ENCODE assay signal across 10 mouse cellular contexts in the genomic region with DNA sequence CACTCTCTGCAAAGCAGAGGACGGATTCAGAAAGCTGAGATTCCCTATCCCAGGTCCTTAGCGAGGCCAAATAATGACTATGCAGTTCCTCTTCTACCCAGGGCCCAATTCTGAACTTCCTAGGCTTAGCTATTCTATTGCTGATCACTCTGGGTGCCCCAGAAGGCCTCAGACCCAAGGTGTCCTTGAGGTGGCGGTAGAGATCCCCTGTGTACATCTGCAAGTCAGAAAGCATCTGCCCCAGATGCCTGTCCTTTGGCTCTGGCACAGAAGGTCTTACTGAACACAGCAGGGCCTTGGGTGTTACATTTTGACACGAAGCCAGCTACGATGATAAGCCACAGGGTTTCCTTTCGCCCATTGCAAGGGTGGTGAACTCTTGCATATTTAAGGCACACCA. TPM values are rescaled to one million over a fixed set of nuclear protein-coding genes. Genes with fewer than 3 reads are reported as not detected.
DNase-seq lines count a peak whose midpoint lies in the region; ATAC-seq and TF ChIP-seq lines count a peak whose summit lies in the region.
"Had no signal": no experiment of that assay in that cellular context is flagged by ENCODE, and none has a peak within 500 bp of the region (broad histone marks: within the 10 kb centered on the region; RNA-seq: fewer than 3 reads in every experiment).

No protein-coding gene starts in this region.

- DNase-seq in heart, adult 2 months: no peak
- DNase-seq in A20 (ENCODE audit: low read depth, low spot score) (peak; percentile 73), ZHBTc4 (ENCODE audit: low read depth, low spot score) (peak; percentile 92)
- no peak for DNase-seq in frontal cortex, postnatal 36 days (ENCODE audit: low spot score in 2 of 2)
- no peak for DNase-seq in frontal cortex, adult 2 months (ENCODE audit: extremely low spot score in 1 of 2, low spot score in 1 of 2)
- no peak for DNase-seq in cerebellum, adult 11-12 months

- no peak overlapping the region for H3K27ac ChIP-seq in heart, adult 2 months
- no peak overlapping the region for H3K27ac ChIP-seq in heart, embryonic 12.5 days (ENCODE audit: poor library complexity, severe bottlenecking)
- H3K27ac ChIP-seq: neural tube, embryonic 12.5 days had no signal

- peaks cover 2% of the 10 kb centered on the region; the same call in 1 of the 2 replicates for H3K27me3 ChIP-seq in heart, adult 2 months (ENCODE audit: control insufficient read depth, insufficient read depth, low read length)
- peaks cover 47% of the 10 kb centered on the region for H3K27me3 ChIP-seq in heart, embryonic 12.5 days (replicated peaks)

- TF ChIP-seq CTCF in heart, adult 2 months (IDR thresholded peaks at IDR 0.05): peak; percentile 39

- no peaks in the 10 kb centered on the region for H3K79me2 ChIP-seq in heart, adult 2 months (replicated peaks; ENCODE audit: control insufficient read depth, insufficient read depth, low read length)

- H3K9me3 ChIP-seq in heart, embryonic 12.5 days (replicated peaks): no peaks in the 10 kb centered on the region
- H3K9me3 ChIP-seq: embryonic facial prominence, embryonic 15.5 days; neural tube, embryonic 12.5 days had no signal

- no peak overlapping the region for H3K9ac ChIP-seq in heart, adult 2 months (ENCODE audit: low read depth, low read length)
- no peak overlapping the region for H3K9ac ChIP-seq in heart, embryonic 12.5 days
- H3K9ac ChIP-seq: embryonic facial prominence, embryonic 15.5 days; neural tube, embryonic 12.5 days had no signal

- ATAC-seq in heart, embryonic 12.5 days (ENCODE audit: insufficient number of reproducible peaks, low FRiP score): no peak
- ATAC-seq in megakaryocyte, adult 5-6 weeks (ENCODE audit: poor library complexity, severe bottlenecking): peak; percentile 48

- no peak for TF ChIP-seq EP300 in heart, adult 2 months (IDR thresholded peaks at IDR 0.05; ENCODE audit: insufficient read depth, low read depth, low read length)

- no peak for TF ChIP-seq POLR2A in heart, adult 2 months (IDR thresholded peaks at IDR 0.05; ENCODE audit: insufficient read depth, low read depth, low read length)

- peaks cover 6% of the 10 kb centered on the region for H3K4me1 ChIP-seq in heart, adult 2 months (ENCODE audit: control insufficient read depth, insufficient read depth, low read length)
- peaks cover 31% of the 10 kb centered on the region for H3K4me1 ChIP-seq in heart, embryonic 12.5 days (replicated peaks)

- WGBS in heart, adult 2 months: 58% methylated on average over 6 of the region's 6 CpGs
- WGBS in heart, embryonic 12.5 days: 39% methylated on average over 6 of the region's 6 CpGs

- H3K4me3 ChIP-seq in heart, adult 2 months: no peak overlapping the region
- H3K4me3 ChIP-seq in heart, embryonic 12.5 days: no peak overlapping the region
- H3K4me3 ChIP-seq: embryonic facial prominence, embryonic 15.5 days; neural tube, embryonic 12.5 days had no signal

- no peak overlapping the region for H3K4me2 ChIP-seq in heart, embryonic 12.5 days
- H3K4me2 ChIP-seq: neural tube, embryonic 12.5 days had no signal

- no peaks in the 10 kb centered on the region for H3K36me3 ChIP-seq in heart, adult 2 months (ENCODE audit: control insufficient read depth, insufficient read depth, low read length)
- no peaks in the 10 kb centered on the region for H3K36me3 ChIP-seq in heart, embryonic 12.5 days
- H3K36me3 ChIP-seq: embryonic facial prominence, embryonic 15.5 days; neural tube, embryonic 12.5 days had no signal

- intact Hi-C loops in heart, adult 2 months (cut with DNase I): no loop called here

RNA-seq across cellular contexts. Expression of gene Lefty2, which starts 3.1 kb away (rescaled TPM):
- not detected for total RNA-seq in heart, adult 2 months (2021)
- polyA plus RNA-seq in heart, adult 2 months (2012; rRNA removed): 0.08 and 0.15 TPM in 2 replicates
- polyA plus RNA-seq in heart, embryonic 12.5 days (2016; fragmentation: Nextera tagmentation; extraction: Ambion mirVana): 0.15 TPM in 2 replicates
- total RNA-seq in megakaryocyte, adult 5-6 weeks (2015): not detected in 2 replicates
- not detected in 2 replicates for total RNA-seq in megakaryocyte, adult 5-6 weeks (2017)
- polyA plus RNA-seq in frontal cortex, adult 2 months (2012; rRNA removed): 0.69 and 1.8 TPM in 2 replicates
- polyA plus RNA-seq: neural tube, embryonic 12.5 days had no signal

RNA-seq across cellular contexts. Expression of gene Pycr2, which starts 14.3 kb away (rescaled TPM):
- total RNA-seq in heart, adult 2 months (2021): 10 to 100 TPM; 10.3 to 12.4 TPM
- 12.7 and 13.9 TPM in 2 replicates for polyA plus RNA-seq in heart, adult 2 months (2012; rRNA removed)
- polyA plus RNA-seq in heart, embryonic 12.5 days (2016; fragmentation: Nextera tagmentation; extraction: Ambion mirVana): 52.2 and 58.2 TPM in 2 replicates
- 14.5 and 16.4 TPM in 2 replicates for total RNA-seq in megakaryocyte, adult 5-6 weeks (2015)
- total RNA-seq in megakaryocyte, adult 5-6 weeks (2017): 17.3 and 19.6 TPM in 2 replicates
- polyA plus RNA-seq in frontal cortex, adult 2 months (2012; rRNA removed): 35.6 and 39.2 TPM in 2 replicates

RNA-seq across cellular contexts. Expression of gene Sde2, which starts 38.9 kb away (rescaled TPM):
- total RNA-seq in heart, adult 2 months (2021): 10 to 100 TPM; 11.7 to 12.1 TPM
- 5.0 and 9.8 TPM in 2 replicates for polyA plus RNA-seq in heart, adult 2 months (2012; rRNA removed)
- polyA plus RNA-seq in heart, embryonic 12.5 days (2016; fragmentation: Nextera tagmentation; extraction: Ambion mirVana): 30.7 and 32.3 TPM in 2 replicates
- 18.1 and 21.1 TPM in 2 replicates for total RNA-seq in megakaryocyte, adult 5-6 weeks (2015)
- 24.8 and 34.9 TPM in 2 replicates for total RNA-seq in megakaryocyte, adult 5-6 weeks (2017)
- polyA plus RNA-seq in frontal cortex, adult 2 months (2012; rRNA removed): 19.2 and 19.6 TPM in 2 replicates

RNA-seq across cellular contexts. Expression of gene Lefty1, which starts 45.0 kb away (rescaled TPM):
- total RNA-seq in heart, adult 2 months (2021): under 1 TPM; 0.41 to 0.57 TPM
- polyA plus RNA-seq in heart, adult 2 months (2012; rRNA removed): 3.0 and 3.3 TPM in 2 replicates
- 1.00 and 1.1 TPM in 2 replicates for polyA plus RNA-seq in heart, embryonic 12.5 days (2016; fragmentation: Nextera tagmentation; extraction: Ambion mirVana)
- total RNA-seq in megakaryocyte, adult 5-6 weeks (2015): 0.60 and 1.5 TPM in 2 replicates
- total RNA-seq in megakaryocyte, adult 5-6 weeks (2017): 0.29 and 0.98 TPM in 2 replicates
- polyA plus RNA-seq in frontal cortex, adult 2 months (2012; rRNA removed): 1.8 and 4.3 TPM in 2 replicates

RNA-seq across cellular contexts. Expression of gene Tmem63a, which starts 52.3 kb away (rescaled TPM):
- 10 to 100 TPM; 13.2 to 15.8 TPM for total RNA-seq in heart, adult 2 months (2021)
- polyA plus RNA-seq in heart, adult 2 months (2012; rRNA removed): 27.5 and 34.5 TPM in 2 replicates
- 10.2 and 10.6 TPM in 2 replicates for polyA plus RNA-seq in heart, embryonic 12.5 days (2016; fragmentation: Nextera tagmentation; extraction: Ambion mirVana)
- total RNA-seq in megakaryocyte, adult 5-6 weeks (2015): 35.0 and 35.5 TPM in 2 replicates
- 31.7 and 35.2 TPM in 2 replicates for total RNA-seq in megakaryocyte, adult 5-6 weeks (2017)
- polyA plus RNA-seq in frontal cortex, adult 2 months (2012; rRNA removed): 29.6 and 30.2 TPM in 2 replicates

Comparison
In these comparisons a context has a peak if more than half of its experiments do, and no peak if none do; other contexts are left out.
1. DNase-seq: peak in A20 (single experiment) and ZHBTc4 (single experiment); none in heart, adult 2 months (0 of 2), frontal cortex, postnatal 36 days (0 of 2), frontal cortex, adult 2 months (0 of 2) and cerebellum, adult 11-12 months (single experiment).